Comparison of ENCODE assay signal across 33 mouse cellular contexts in genomic region chr19:8621098-8621497, GRCm38 (mm10). TPM values are rescaled to one million over a fixed set of nuclear protein-coding genes. Genes with fewer than 3 reads are reported as not detected.
DNase-seq lines count a peak whose midpoint lies in the region; ATAC-seq and TF ChIP-seq lines count a peak whose summit lies in the region.
"Had no signal": no experiment of that assay in that cellular context is flagged by ENCODE, and none has a peak within 500 bp of the region (broad histone marks: within the 10 kb centered on the region; RNA-seq: fewer than 3 reads in every experiment).

No protein-coding gene starts in this region.

- peak; percentile 55 for DNase-seq in kidney, adult 2 months
- peak; percentile 51 to 75 for DNase-seq in kidney, postnatal 36 days
- DNase-seq in kidney, postnatal 14 days = no peak
- DNase-seq in A20 (ENCODE audit: low read depth, low spot score) (peak; percentile 19), MEL (ENCODE audit: low read depth, low spot score) (no peak)
- DNase-seq in cerebellum, postnatal 14 days = no peak
- no peak for DNase-seq in layer of hippocampus, adult 18-20 months (ENCODE audit: low spot score in 2 of 2)
- DNase-seq: adrenal gland, postnatal 10 days; cerebellum, adult 11 months; cerebellum, adult 9-10 months; forebrain, postnatal 0 days; heart, adult 2 months; heart, postnatal 4 days; layer of hippocampus, adult 9-11 months; lung, adult 2 months; right cerebral cortex, postnatal 25 days; thymus, postnatal 14 days had no signal

- no peak; the same call in 1 of the 2 replicates for TF ChIP-seq CTCF in kidney, adult 2 months (conservative IDR thresholded peaks at IDR 0.05; ENCODE audit: insufficient read depth, insufficient read length, low read depth, low read length)
- peak in 2 of 3 experiments; percentile 7 to 17; a peak in 3 of 6 replicates for TF ChIP-seq CTCF in MEL (IDR thresholded peaks at IDR 0.05 in 2 of 3, conservative IDR thresholded peaks at IDR 0.05 in 1 of 3; ENCODE audit: control insufficient read depth in 1 of 3, insufficient read depth in 1 of 3, low read depth in 2 of 3, low read length in 3 of 3, poor library complexity in 1 of 3, severe bottlenecking in 1 of 3)

- no peak overlapping the region for H3K9ac ChIP-seq in kidney, embryonic 14.5 days (ENCODE audit: low read depth, low read length)
- no peak overlapping the region for H3K9ac ChIP-seq in MEL (ENCODE audit: control insufficient read depth, low read depth, low read length, poor library complexity, severe bottlenecking)
- H3K9ac ChIP-seq: forebrain, embryonic 12.5 days; forebrain, postnatal 0 days; heart, embryonic 12.5 days; hindbrain, embryonic 13.5 days; midbrain, embryonic 15.5 days; neural tube, embryonic 15.5 days had no signal

- H3K36me3 ChIP-seq in kidney, adult 2 months (ENCODE audit: control insufficient read depth, insufficient read depth, low read length) = peaks cover 1% of the 10 kb centered on the region; the same call in 1 of the 2 replicates
- no peaks in the 10 kb centered on the region for H3K36me3 ChIP-seq in kidney, embryonic 14.5 days (ENCODE audit: control insufficient read depth, insufficient read depth, low read length)
- H3K36me3 ChIP-seq in MEL (ENCODE audit: control insufficient read depth in 1 of 2, insufficient read depth in 2 of 2, low read length in 2 of 2) = no peaks in the 10 kb centered on the region
- H3K36me3 ChIP-seq: forebrain, embryonic 12.5 days; heart, embryonic 12.5 days; hindbrain, embryonic 13.5 days; midbrain, embryonic 10.5 days; midbrain, embryonic 15.5 days; neural tube, embryonic 15.5 days had no signal

- no peak for TF ChIP-seq POLR2A in kidney, adult 2 months (IDR thresholded peaks at IDR 0.05; ENCODE audit: low read depth, low read length)
- TF ChIP-seq POLR2A in MEL (IDR thresholded peaks at IDR 0.05; ENCODE audit: control insufficient read depth in 1 of 2, insufficient read depth in 1 of 2, low read depth in 1 of 2, low read length in 2 of 2, poor library complexity in 1 of 2) = no peak

- ATAC-seq in kidney, embryonic 14.5 days (ENCODE audit: low FRiP score, low TSS enrichment) = no peak
- ATAC-seq: forebrain, postnatal 0 days; midbrain, embryonic 15.5 days had no signal

- no peak for TF ChIP-seq EP300 in MEL (IDR thresholded peaks at IDR 0.05; ENCODE audit: low read depth in 1 of 2, low read length in 2 of 2)

- H3K4me3 ChIP-seq in kidney, adult 2 months (ENCODE audit: insufficient read depth, low read depth, low read length) = peak overlapping the region; percentile 10
- H3K4me3 ChIP-seq in kidney, embryonic 14.5 days (ENCODE audit: low read length) = no peak overlapping the region
- no peak overlapping the region for H3K4me3 ChIP-seq in MEL (ENCODE audit: control insufficient read depth in 1 of 2, insufficient read depth in 1 of 2, low read depth in 2 of 2, low read length in 2 of 2)
- H3K4me3 ChIP-seq: forebrain, embryonic 12.5 days; heart, adult 2 months; heart, embryonic 12.5 days; hindbrain, embryonic 13.5 days; midbrain, embryonic 10.5 days; midbrain, embryonic 15.5 days; neural tube, embryonic 15.5 days had no signal

- no peaks in the 10 kb centered on the region for H3K9me3 ChIP-seq in kidney, embryonic 14.5 days (ENCODE audit: control insufficient read depth, low read length)
- no peaks in the 10 kb centered on the region for H3K9me3 ChIP-seq in MEL (replicated peaks; ENCODE audit: insufficient read depth, low read length)
- H3K9me3 ChIP-seq: forebrain, embryonic 12.5 days; heart, embryonic 12.5 days; hindbrain, embryonic 13.5 days; midbrain, embryonic 10.5 days; midbrain, embryonic 15.5 days; neural tube, embryonic 15.5 days had no signal

- H3K4me1 ChIP-seq in kidney, adult 2 months (ENCODE audit: control insufficient read depth, insufficient read depth, low read length) = no peaks in the 10 kb centered on the region
- H3K4me1 ChIP-seq in kidney, embryonic 14.5 days (ENCODE audit: control insufficient read depth, insufficient read depth, low read length) = 0 out of 2 replicates have a peak, but pooled peaks cover 3% of the 10 kb centered on the region
- no peaks in the 10 kb centered on the region for H3K4me1 ChIP-seq in MEL (ENCODE audit: control insufficient read depth in 1 of 2, insufficient read depth in 2 of 2, low read length in 2 of 2)
- H3K4me1 ChIP-seq: forebrain, embryonic 12.5 days; heart, embryonic 12.5 days; hindbrain, embryonic 13.5 days; midbrain, embryonic 15.5 days; neural tube, embryonic 15.5 days had no signal

- no peaks in the 10 kb centered on the region for H3K27me3 ChIP-seq in kidney, adult 2 months (replicated peaks; ENCODE audit: control insufficient read depth, insufficient read depth, low read length)
- H3K27me3 ChIP-seq in kidney, embryonic 14.5 days (ENCODE audit: control insufficient read depth, insufficient read depth, low read length) = no peaks in the 10 kb centered on the region
- H3K27me3 ChIP-seq in MEL (ENCODE audit: control insufficient read depth in 1 of 2, insufficient read depth in 2 of 2, low read length in 2 of 2) = peaks cover 5 to 9% of the 10 kb centered on the region in 2 experiments
- H3K27me3 ChIP-seq: forebrain, embryonic 12.5 days; heart, embryonic 12.5 days; hindbrain, embryonic 13.5 days; midbrain, embryonic 15.5 days; neural tube, embryonic 15.5 days had no signal

- TF ChIP-seq RAD21 in MEL (IDR thresholded peaks at IDR 0.05; ENCODE audit: low read depth, low read length) = no peak

- H3K79me2 ChIP-seq in MEL (ENCODE audit: control insufficient read depth, insufficient read depth, low read length, poor library complexity) = no peaks in the 10 kb centered on the region

- 81% methylated on average over 7 of the region's 7 CpGs for WGBS in kidney, adult 2 months
- 92% methylated on average over 7 of the region's 7 CpGs for WGBS in kidney, embryonic 14.5 days

- H3K27ac ChIP-seq in kidney, adult 2 months (ENCODE audit: insufficient read depth, low read depth, low read length) = peak overlapping the region; percentile 18; the same call in 1 of the 2 replicates
- no peak overlapping the region for H3K27ac ChIP-seq in kidney, embryonic 14.5 days (ENCODE audit: low read depth, low read length)
- H3K27ac ChIP-seq in MEL (ENCODE audit: control insufficient read depth, low read depth, low read length) = no peak overlapping the region
- H3K27ac ChIP-seq: forebrain, embryonic 12.5 days; heart, adult 2 months; hindbrain, embryonic 13.5 days; midbrain, embryonic 15.5 days; neural tube, embryonic 15.5 days had no signal

- H3K4me2 ChIP-seq in kidney, embryonic 14.5 days (replicated peaks; ENCODE audit: low read depth, low read length) = no peak overlapping the region
- H3K4me2 ChIP-seq: forebrain, embryonic 12.5 days; heart, embryonic 12.5 days; hindbrain, embryonic 13.5 days; midbrain, embryonic 15.5 days; neural tube, embryonic 15.5 days had no signal

TF ChIP-seq in MEL, 35 proteins besides CTCF, POLR2A, EP300 and RAD21:
- TF ChIP-seq NRF1 (IDR thresholded peaks at IDR 0.05; ENCODE audit: insufficient read depth, low read depth, low read length, poor library complexity, severe bottlenecking) = no peak
- TF ChIP-seq MEF2A (IDR thresholded peaks at IDR 0.05; ENCODE audit: extremely low read depth, insufficient replicate concordance, low read depth, low read length, poor library complexity, severe bottlenecking) = no peak
- no peak for TF ChIP-seq MYB (IDR thresholded peaks at IDR 0.05; ENCODE audit: low read depth, low read length)
- TF ChIP-seq POLR2AphosphoS2 (IDR thresholded peaks at IDR 0.05; ENCODE audit: low read length) = no peak
- TF ChIP-seq SMC3 (IDR thresholded peaks at IDR 0.05; ENCODE audit: low read depth, low read length) = peak; percentile 15; the same call in 1 of the 2 replicates

RNA-seq across cellular contexts. Expression of gene Slc22a6, which starts 3.3 kb away (rescaled TPM):
- polyA plus RNA-seq in kidney, adult 2 months (2012; rRNA removed) = 355 and 358 TPM in 2 replicates
- polyA plus RNA-seq in kidney, embryonic 14.5 days (2014; fragmentation: Nextera tagmentation; extraction: Ambion mirVana) = 1.2 and 3.2 TPM in 2 replicates
- total RNA-seq in MEL (2012; rRNA removed) = not detected in 2 replicates
- not detected for polyA plus RNA-seq in MEL (2012; ENCODE audit: insufficient read depth in 1 of 2, insufficient read length in 2 of 2, low read depth in 1 of 2, low replicate concordance in 2 of 2, missing spikeins in 1 of 2)
- 1 to 10 TPM; 1.6 to 2.1 TPM for total RNA-seq in layer of hippocampus, adult 18-20 months (2021)
- total RNA-seq: adrenal gland, postnatal 10 days; common myeloid progenitor, adult 5-6 weeks; ES-E14; gastrocnemius, adult 8-10 months; gastrocnemius, postnatal 4 days; heart, adult 2 months; heart, postnatal 4 days; liver, adult 2 months; megakaryocyte progenitor cell, adult 5-6 weeks had no signal
- polyA plus RNA-seq: heart, adult 2 months; heart, embryonic 12.5 days; heart, postnatal 0 days; limb, embryonic 11.5 days; liver, adult 2 months; lung, adult 2 months; stomach, embryonic 16.5 days had no signal

RNA-seq across cellular contexts. Expression of gene Slc22a8, which starts 30.0 kb away (rescaled TPM):
- 526 and 582 TPM in 2 replicates for polyA plus RNA-seq in kidney, adult 2 months (2012; rRNA removed)
- polyA plus RNA-seq in kidney, embryonic 14.5 days (2014; fragmentation: Nextera tagmentation; extraction: Ambion mirVana) = 1.7 and 3.9 TPM in 2 replicates
- not detected in 2 replicates for total RNA-seq in MEL (2012; rRNA removed)
- polyA plus RNA-seq in MEL (2012; ENCODE audit: insufficient read depth in 1 of 2, insufficient read length in 2 of 2, low read depth in 1 of 2, low replicate concordance in 2 of 2, missing spikeins in 1 of 2) = not detected
- 1 to 10 TPM; 6.3 to 6.9 TPM for total RNA-seq in layer of hippocampus, adult 18-20 months (2021)
- total RNA-seq: common myeloid progenitor, adult 5-6 weeks; ES-E14; gastrocnemius, adult 8-10 months; gastrocnemius, postnatal 4 days; heart, adult 2 months; heart, postnatal 4 days; liver, adult 2 months; megakaryocyte progenitor cell, adult 5-6 weeks had no signal
- polyA plus RNA-seq: heart, embryonic 12.5 days; limb, embryonic 11.5 days; lung, adult 2 months had no signal

RNA-seq across cellular contexts. Expression of gene Chrm1, which starts 42.5 kb away (rescaled TPM):
- 0.53 and 0.62 TPM in 2 replicates for polyA plus RNA-seq in kidney, adult 2 months (2012; rRNA removed)
- 0.13 TPM in 1 of 2 replicates, not detected in the other for polyA plus RNA-seq in kidney, embryonic 14.5 days (2014; fragmentation: Nextera tagmentation; extraction: Ambion mirVana)
- under 0.01 TPM in 1 of 2 replicates, not detected in the other for total RNA-seq in MEL (2012; rRNA removed)
- under 1 TPM in 1 of 2 experiments, not detected in 1; 0.01 TPM for polyA plus RNA-seq in MEL (2012; ENCODE audit: insufficient read depth in 1 of 2, insufficient read length in 2 of 2, low read depth in 1 of 2, low replicate concordance in 2 of 2, missing spikeins in 1 of 2)
- total RNA-seq in layer of hippocampus, adult 18-20 months (2021) = 100 to 1,000 TPM; 178 to 184 TPM
- total RNA-seq: common myeloid progenitor, adult 5-6 weeks; gastrocnemius, adult 8-10 months; heart, adult 2 months; heart, postnatal 4 days had no signal
- polyA plus RNA-seq: heart, embryonic 12.5 days; heart, postnatal 0 days; midbrain, embryonic 10.5 days had no signal

Comparison
In these comparisons a context has a peak if more than half of its experiments do, and no peak if none do; other contexts are left out.
1. DNase-seq: peak in kidney, adult 2 months (single experiment), kidney, postnatal 36 days (2 of 2) and A20 (single experiment); none in kidney, postnatal 14 days (single experiment), MEL (single experiment), cerebellum, postnatal 14 days (0 of 2) and layer of hippocampus, adult 18-20 months (0 of 2).
2. RNA of gene Slc22a6, which starts 3.3 kb away (polyA plus RNA-seq): 355 to 358 TPM in kidney, adult 2 months; 1.2 to 3.2 TPM in kidney, embryonic 14.5 days and not detected in MEL; every median in the first group is over 10 times any median in the second.
3. RNA of gene Slc22a8, which starts 30.0 kb away (polyA plus RNA-seq): 526 to 582 TPM in kidney, adult 2 months; 1.7 to 3.9 TPM in kidney, embryonic 14.5 days and not detected in MEL; every median in the first group is over 100 times any median in the second.